Mouse (Mus musculus) thymus, adult 2 months (tissue): Measurements from ENCODE around the gene Sln. TPM values are rescaled to one million over a fixed set of nuclear protein-coding genes. Genes with fewer than 3 reads are reported as not detected.

Experiments
- DNase-seq: peaks from one replicate; pipeline ENCODE4 v3.0.0; 2021
- H3K27ac ChIP-seq: fragments of 200-500 bp; 2 replicates; pipeline ENCODE4 v1.5.1; 2012; ENCODE audit warnings: low read length, control low read depth; ENCODE audit not compliant: control insufficient read depth, insufficient read depth
- H3K27me3 ChIP-seq: fragments of 200-500 bp; 2 replicates; pipeline ENCODE4 v1.6.1; 2012; ENCODE audit warnings: mild to moderate bottlenecking, low read length, moderate library complexity, mixed read lengths; ENCODE audit not compliant: control insufficient read depth, insufficient read depth
- H3K36me3 ChIP-seq: fragments of 200-500 bp; 2 replicates; pipeline ENCODE4 v1.6.1; 2012; ENCODE audit warnings: mild to moderate bottlenecking, low read length, moderate library complexity; ENCODE audit not compliant: control insufficient read depth, insufficient read depth
- H3K4me1 ChIP-seq: fragments of 200-500 bp; replicated peaks from 2 replicates; pipeline ENCODE4 v1.6.1; 2012; ENCODE audit warnings: low read length; ENCODE audit not compliant: control insufficient read depth, insufficient read depth
- H3K4me3 ChIP-seq: fragments of 200-500 bp; 2 replicates; pipeline ENCODE4 v1.5.1; 2012; ENCODE audit warnings: mild to moderate bottlenecking, low read length, control low read depth, moderate library complexity; ENCODE audit not compliant: control insufficient read depth, insufficient read depth
- CTCF ChIP-seq: fragments of 200-500 bp; IDR thresholded peaks from 2 replicates; pipeline ENCODE4 v1.5.1; 2012; ENCODE audit warnings: mild to moderate bottlenecking, control low read depth, low read length, moderate library complexity, borderline replicate concordance; ENCODE audit not compliant: control insufficient read depth, poor library complexity, insufficient read depth; ENCODE audit errors: extremely low read depth
- POLR2A ChIP-seq: fragments of 200-500 bp; IDR thresholded peaks from 2 replicates; pipeline ENCODE4 v1.6.1; 2012; ENCODE audit warnings: mild to moderate bottlenecking, low read length, control low read depth, moderate library complexity; ENCODE audit not compliant: control insufficient read depth, poor library complexity, insufficient read depth; ENCODE audit errors: extremely low read depth
- WGBS: fragments of 180-500 bp; shearing (Covaris S2); methylation state at CpG from one replicate; pipeline ENCODE4 v1.1.7; 2018; 5-methylcytosine and 5-hydroxymethylcytosine counted together
- polyA plus RNA-seq: library from polyadenylated mRNA; depleted of rRNA; stranded (reverse); fragments of >200 nt; gene quantifications from 2 replicates; pipeline ENCODE4 v1.2.3, GENCODE M21; 2012; rRNA removed

Gene Sln
- polyA plus RNA-seq, result 7.7 and 32.0 TPM in 2 replicates

- Histone ChIP-seq H3K4me1 (no peaks in the 10 kb centered on the region), H3K27ac (no peak within 1 kb of the TSS), H3K4me3 (no peak within 1 kb of the TSS), H3K27me3 (no peaks in the 10 kb centered on the region), H3K36me3 (no peaks in the 10 kb centered on the region)
- TF ChIP-seq CTCF (no peak), POLR2A (no peak)
- DNase-seq, result no peak
- WGBS, result 94% methylated on average over 4 of the region's 4 CpGs
Measured at GRCm38 (mm10) chr9:53849864-53850263, at the start of gene Sln. TSS of gene Sln (plus strand) at chr9:53850164.

GRCm38 (mm10) chr9:53802921-53803320 lies 47.0 kb upstream of the Sln start:
- Histone ChIP-seq H3K4me1 (peaks cover 6% of the 10 kb centered on the region), H3K36me3 (no peaks in the 10 kb centered on the region), H3K27me3 (no peaks in the 10 kb centered on the region), H3K27ac (no peak overlapping the region), H3K4me3 (no peak overlapping the region)
- DNase-seq, result no peak
- whole genome bisulfite sequencing, result 76% methylated on average over 7 of the region's 7 CpGs
- no peak for TF ChIP-seq CTCF
- TF ChIP-seq POLR2A, result no peak

GRCm38 (mm10) chr9:53806496-53807086 lies 43.4 kb upstream of the Sln start:
- TF ChIP-seq CTCF, result no peak
- Histone ChIP-seq H3K4me3 (no peak overlapping the region), H3K36me3 (no peaks in the 10 kb centered on the region), H3K4me1 (peaks cover 6% of the 10 kb centered on the region), H3K27me3 (no peaks in the 10 kb centered on the region), H3K27ac (no peak overlapping the region)
- WGBS, result 56% methylated on average over 7 of the region's 7 CpGs
- DNase-seq, result peak; percentile 63

GRCm38 (mm10) chr9:53813418-53813817 lies 36.5 kb upstream of the Sln start:
- no peaks in the 10 kb centered on the region for H3K36me3 ChIP-seq
- 97% methylated on average over 6 of the region's 6 CpGs for WGBS
- H3K27ac ChIP-seq, result no peak overlapping the region
- H3K4me3 ChIP-seq, result no peak overlapping the region
- no peak for DNase-seq
- H3K4me1 ChIP-seq, result no peaks in the 10 kb centered on the region
- TF ChIP-seq CTCF, result no peak
- TF ChIP-seq POLR2A, result no peak
- no peaks in the 10 kb centered on the region for H3K27me3 ChIP-seq

GRCm38 (mm10) chr9:53818760-53819159 lies 31.2 kb upstream of the Sln start:
- H3K4me1 ChIP-seq, result no peaks in the 10 kb centered on the region
- DNase-seq, result peak; percentile 77
- no peak overlapping the region for H3K27ac ChIP-seq
- 27% methylated on average over 4 of the region's 4 CpGs for WGBS
- H3K36me3 ChIP-seq, result no peaks in the 10 kb centered on the region
- no peaks in the 10 kb centered on the region for H3K27me3 ChIP-seq
- no peak for TF ChIP-seq CTCF
- no peak for TF ChIP-seq POLR2A
- no peak overlapping the region for H3K4me3 ChIP-seq

GRCm38 (mm10) chr9:53825318-53825717 lies 24.6 kb upstream of the Sln start:
- Histone ChIP-seq H3K27me3 (no peaks in the 10 kb centered on the region), H3K4me1 (no peaks in the 10 kb centered on the region), H3K4me3 (no peak overlapping the region), H3K27ac (no peak overlapping the region), H3K36me3 (no peaks in the 10 kb centered on the region)
- DNase-seq, result no peak
- no peak for TF ChIP-seq POLR2A
- peak; percentile 47; the same call in 1 of the 2 replicates for TF ChIP-seq CTCF
- 12% methylated on average over 9 of the region's 9 CpGs for WGBS
